Mouse (Mus musculus): ENCODE measurements around the gene Card11.

DNA sequence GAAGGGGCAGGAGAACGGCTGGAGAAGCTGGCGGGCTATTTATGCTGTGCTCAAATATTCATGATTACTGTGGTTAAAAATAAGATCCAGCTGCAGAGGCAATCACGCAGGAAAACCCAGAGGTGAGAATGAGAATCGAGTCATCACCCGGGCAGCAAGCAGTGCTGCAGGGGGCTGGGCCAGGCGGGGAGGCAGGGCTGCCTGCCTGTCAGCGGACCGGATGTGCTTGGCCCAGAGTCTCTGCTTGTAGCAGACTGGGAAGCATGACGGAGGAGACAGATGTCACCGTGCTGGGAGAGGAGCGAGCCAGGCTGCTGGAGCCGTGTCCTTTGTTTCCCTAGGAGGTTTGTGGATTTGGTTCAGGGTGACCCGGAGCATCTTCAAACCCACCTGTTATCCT, 115.4 kb downstream of the Card11 start:
- TF ChIP-seq CTCF (IDR thresholded peaks at IDR 0.05; ENCODE audit: extremely low read depth, insufficient read depth, low read length), result no peak
- TF ChIP-seq POLR2A (IDR thresholded peaks at IDR 0.05; ENCODE audit: extremely low read depth, insufficient read depth, low read length), result no peak
